Mouse (Mus musculus) cerebellum, adult 2 months (tissue): ENCODE measurements around the gene Adgrl2.

Experiments used
- CTCF ChIP-seq: fragments of 200-500 bp; IDR thresholded peaks from 2 replicates; pipeline ENCODE4 v1.5.1; 2011; ENCODE audit warnings: low read depth, mild to moderate bottlenecking, control low read depth, low read length, moderate library complexity, borderline replicate concordance; ENCODE audit not compliant: insufficient read depth
- POLR2A ChIP-seq: fragments of 200-500 bp; IDR thresholded peaks from 2 replicates; pipeline ENCODE4 v1.6.1; 2011; ENCODE audit warnings: low read length, control low read depth, borderline replicate concordance; ENCODE audit not compliant: insufficient read depth

DNA sequence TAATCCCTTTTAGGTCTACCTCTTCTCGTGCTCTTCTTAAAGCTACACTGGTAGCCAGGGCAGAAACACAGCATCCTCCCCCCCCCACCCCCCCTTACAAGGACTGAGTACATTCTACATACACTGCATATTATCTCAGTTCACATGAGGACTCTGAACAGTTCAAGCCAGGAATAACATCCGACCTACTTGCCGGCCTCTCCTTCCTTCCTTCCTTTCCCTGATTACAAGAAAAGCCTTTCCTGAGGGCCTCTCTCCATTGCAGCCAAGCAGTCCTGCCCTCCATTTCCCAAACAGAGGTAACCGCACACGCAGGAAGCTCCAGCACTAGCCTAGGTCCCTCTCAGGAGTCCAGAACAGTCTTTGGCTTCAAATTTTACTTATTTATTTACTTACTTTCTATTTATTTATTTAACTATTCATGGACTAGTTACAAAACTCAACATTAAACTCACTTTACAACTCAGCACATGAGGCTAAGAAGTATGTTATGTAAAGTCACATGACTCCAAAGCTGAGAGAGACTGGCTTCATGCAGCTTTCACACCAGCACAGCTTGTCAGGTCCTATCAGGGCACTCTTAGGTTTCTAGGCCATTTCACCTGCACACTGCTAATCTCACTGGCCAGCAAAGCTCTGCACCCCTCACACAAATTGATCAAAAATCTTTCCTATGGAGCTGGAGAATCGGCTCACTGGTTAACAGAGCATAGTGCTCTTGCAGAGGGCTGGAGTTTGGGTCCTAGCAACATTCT is 83.2 kb downstream of the Adgrl2 start:
- no peak for TF ChIP-seq POLR2A
- TF ChIP-seq CTCF: no peak
